Mouse (Mus musculus) T-cell, adult 2 months (primary cell): ENCODE measurements around the gene Ube2j1.
"Not testable (repeated sequence)": the region's sequence is repeated elsewhere in the genome, so short reads cannot be mapped to it uniquely, and the experiment has no call there.

Experiments
- DNase-seq: peaks from one replicate; pipeline ENCODE4 v3.0.0; 2022; ENCODE audit warnings: low spot score

Ube2j1 gene

DNA sequence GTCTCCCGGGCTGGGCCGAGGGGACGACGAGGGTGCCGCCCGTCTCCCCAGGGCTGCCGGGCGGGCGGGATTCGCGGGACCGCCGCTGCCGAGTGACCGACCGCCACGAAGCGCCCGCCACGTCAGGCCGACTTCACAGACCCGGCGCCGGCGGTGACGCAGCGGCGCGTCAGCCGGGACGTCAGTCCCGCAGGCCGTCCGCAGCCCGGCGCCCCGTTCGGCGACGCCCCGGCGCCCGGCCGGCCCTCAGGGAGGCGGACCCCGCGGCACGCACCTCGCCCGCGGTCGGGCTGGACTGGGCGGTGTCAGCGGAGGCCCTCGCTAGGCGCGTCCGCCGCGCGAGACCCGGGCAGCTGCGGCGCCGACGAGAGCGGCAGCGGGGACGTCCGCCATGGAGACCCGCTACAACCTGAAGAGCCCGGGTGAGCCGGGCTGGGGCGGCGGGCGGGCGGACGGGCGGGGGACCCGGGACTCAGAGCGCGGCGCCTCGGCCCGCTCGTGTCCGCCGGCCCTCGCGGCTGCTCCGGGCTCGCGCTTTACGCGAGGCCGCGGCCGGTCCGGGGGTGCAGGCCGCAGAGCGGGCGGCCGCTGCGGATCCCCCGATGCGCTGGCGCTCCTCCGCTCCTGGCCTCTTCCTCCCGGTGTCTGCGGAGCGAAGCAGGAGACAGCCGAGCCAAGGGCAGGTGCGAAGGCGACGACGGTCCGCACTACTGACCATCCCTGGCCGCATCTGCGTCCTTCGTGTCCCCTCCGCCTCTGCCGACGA lies at the start of gene Ube2j1:
TSS of gene Ube2j1 (plus strand) at position 222 of the 766 bp plus-strand sequence.
- DNase-seq: peak; percentile 77

DNA sequence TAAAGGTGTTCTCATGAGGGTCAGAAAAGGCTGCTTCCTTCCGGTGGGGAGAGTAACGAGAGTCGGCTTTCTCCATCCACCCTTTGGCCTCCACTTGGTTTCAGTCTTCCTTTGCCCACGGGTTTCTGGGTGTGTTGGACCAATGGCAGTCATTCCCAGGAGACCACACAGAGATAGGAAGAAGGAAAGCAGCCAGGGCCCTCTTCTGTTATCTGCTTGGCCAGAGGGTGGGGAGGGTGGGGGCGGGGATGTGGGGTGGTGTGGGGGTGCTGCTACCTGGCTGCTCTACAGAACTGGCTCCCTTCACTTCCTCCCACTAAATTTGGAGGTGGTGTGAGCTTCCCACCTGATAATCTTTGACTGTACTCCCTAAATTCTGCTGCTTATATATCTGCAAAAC lies 49.6 kb upstream of the Ube2j1 start:
- no peak for DNase-seq

DNA sequence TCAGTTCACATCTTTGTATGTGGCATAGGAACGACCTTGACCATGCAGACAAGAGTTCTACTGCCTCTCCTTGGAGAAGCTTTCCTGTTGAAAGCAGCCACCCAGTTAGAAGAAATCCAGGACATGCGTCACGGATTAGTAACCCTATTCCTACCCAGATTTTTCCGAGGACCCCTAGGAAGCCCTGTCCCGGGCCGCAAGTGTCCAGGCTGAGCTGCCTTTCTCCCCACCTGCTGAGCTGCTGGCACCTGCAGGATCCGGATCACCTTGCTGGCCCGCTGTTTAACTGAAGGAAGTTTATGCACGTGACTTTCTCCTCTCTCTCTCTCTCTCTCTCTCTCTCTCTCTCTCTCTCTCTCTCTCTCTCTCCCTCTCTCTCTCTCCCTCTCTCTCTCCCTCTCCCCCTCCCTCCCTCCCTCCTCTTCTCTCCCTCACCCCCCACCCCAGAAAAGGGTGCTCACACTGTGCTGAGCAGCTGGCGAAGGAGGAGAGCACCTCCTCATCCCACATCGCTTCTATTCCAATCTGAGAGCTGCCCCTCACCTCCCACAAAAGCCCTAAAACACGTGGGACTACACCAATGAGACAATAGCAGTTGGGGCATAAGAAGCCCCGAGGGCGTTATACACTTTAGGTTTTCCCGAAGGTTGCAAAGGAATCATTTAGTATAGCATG lies 49.0 kb upstream of the Ube2j1 start:
- DNase-seq: no peak

DNA sequence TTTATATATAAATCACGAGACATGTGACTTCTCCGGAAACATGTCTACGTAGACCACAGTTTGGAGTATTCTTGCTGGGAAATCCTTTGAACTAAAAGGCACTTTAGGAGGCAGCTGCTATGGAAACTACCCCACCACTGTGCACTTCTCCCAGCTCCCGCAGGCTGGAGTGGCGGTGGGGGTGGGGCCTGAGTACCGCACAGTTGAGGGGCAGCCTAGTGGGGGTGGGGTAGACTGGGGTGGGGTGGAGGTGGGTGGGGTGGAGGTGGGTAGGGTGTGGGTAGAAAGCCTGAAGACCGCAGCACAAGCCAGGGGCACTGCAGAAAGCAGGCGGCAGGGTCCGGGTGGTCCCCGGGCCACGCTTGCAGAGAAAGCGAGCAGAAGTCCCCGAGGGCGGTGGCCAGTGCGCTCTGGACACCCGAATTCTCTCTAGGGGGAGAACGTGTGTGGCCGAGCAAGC lies 48.5 kb upstream of the Ube2j1 start, which contains the start of gene Rragd:
TSS of gene Rragd (plus strand) at position 322 of the 460 bp plus-strand sequence.
- DNase-seq: peak; percentile 40

DNA sequence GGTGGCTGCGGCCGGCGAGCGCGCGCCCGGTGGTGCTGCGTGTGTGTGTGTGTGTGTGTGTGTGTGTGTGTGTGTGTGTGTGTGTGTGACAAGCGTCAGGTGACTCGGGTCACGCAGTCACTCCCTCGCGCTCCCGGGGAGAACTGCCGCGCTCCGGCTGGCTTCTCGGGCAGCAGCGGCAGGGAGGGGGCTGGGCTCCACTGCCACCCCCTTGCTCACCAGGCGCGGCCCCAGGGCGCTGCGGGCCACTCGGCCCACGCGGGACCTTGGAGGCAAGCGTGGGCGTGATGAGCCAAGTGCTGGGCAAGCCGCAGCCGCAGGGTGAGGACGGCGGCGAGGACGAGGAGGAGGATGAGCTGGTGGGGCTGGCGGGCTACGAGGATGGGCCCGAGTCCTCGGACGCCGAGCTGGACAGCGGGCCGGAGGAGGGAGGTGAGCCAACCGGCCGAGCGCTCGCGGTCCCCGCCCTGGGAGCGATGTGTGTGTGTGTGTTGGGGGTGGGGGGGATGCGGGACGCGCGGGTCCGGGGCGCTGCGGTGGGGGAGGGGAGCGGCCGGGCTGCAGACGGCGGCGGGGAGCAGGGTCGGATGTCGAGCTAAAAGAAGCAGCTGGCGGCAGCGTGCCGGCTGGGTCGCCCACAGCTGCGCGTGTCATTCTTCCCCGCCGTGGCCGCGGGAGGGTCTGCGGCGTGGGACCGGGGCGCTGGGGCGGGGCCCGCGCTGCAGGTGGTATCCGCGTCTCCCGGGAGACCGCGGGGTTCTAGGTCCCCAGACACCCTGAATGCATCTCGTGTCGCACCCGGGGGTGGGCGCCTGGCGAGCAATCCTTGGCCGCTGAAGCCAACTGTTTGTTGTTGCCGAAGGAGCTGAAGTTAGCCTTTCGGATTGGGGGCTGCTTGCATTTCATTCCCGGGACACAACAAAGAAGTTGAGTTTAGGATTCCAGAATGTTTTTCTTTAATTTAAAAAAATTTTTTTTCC lies 47.8 kb upstream of the Ube2j1 start:
- peak; percentile 66 for DNase-seq

DNA sequence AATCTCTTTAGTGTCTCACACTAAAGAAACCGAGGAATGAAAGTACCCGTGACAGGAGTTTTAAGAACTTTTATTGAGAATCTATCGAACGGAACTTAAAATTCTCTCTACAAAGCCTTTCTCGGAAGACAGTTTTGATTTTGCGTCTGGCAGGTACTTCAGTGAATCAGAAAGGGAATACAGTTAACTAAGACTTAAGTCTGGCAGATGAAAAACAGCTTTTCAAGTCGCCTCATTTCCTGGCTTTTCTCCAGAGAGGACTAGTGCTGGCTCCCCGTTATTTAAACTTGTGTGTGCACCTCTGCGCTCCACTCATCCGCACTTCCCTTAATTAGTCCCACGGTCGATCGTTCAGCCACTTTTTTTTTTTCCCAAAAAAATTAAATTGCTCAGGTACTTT lies 47.0 kb upstream of the Ube2j1 start:
- no peak for DNase-seq

DNA sequence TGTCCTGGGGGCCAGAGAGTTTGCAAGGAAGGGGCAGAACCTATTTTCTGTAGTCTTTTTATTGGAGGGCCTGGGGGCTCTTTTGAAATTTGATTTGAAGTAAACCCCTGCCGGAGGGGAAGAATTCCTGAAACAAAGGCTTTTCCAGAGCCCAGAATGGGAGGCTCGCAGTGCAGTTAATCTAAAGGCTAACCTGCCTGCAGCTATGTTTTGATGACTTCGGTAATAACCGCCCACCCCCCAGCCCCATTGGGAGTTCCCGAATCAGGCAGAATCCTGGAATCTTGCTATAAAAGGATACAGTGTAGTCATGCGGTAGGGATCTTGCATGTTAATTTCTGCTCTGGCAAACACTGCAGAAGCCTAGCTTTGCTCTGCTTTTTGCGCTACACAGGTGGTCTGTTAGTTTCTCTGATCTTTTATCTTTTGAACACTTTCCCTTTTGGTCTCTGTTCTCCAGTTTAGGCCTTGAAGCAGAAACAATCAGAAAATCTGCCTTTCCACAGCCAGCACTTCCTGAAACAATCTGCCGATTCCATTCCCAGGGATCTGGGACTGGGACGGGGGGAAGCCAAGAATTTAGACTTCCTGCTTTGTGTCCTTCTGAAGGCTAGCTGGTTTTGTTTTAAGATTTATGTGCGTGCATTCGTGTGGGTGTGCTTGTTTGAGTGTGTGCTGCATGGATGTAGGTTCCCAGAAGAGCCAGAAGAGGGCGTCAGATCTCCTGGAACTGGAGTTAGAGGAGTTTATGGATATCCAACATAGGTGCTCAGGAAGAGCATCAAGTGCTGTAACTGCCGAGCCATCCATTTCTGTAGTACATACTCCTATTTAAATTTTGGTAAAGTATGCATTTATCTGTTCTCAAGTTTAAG lies 46.2 kb upstream of the Ube2j1 start:
- no peak for DNase-seq

DNA sequence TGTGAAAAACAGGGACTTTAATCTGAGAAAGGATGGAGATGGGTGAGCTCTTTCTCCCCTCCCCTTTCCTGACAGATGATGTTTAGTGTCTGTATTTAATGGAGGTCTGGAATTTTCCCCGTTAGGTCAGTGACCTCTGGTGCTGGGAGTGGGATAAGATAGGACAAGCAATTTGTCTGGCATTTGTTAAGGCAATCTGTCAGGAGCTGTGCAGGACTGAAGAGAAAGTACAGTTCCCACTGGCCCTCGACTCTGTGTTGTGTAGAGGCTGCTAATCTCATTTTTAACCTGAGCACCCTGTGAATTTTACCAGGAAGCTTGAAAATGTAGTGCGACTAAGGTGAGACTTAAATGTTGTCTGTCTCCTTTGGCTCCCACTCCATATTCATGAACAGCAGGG lies 45.5 kb upstream of the Ube2j1 start:
- DNase-seq: no peak

DNA sequence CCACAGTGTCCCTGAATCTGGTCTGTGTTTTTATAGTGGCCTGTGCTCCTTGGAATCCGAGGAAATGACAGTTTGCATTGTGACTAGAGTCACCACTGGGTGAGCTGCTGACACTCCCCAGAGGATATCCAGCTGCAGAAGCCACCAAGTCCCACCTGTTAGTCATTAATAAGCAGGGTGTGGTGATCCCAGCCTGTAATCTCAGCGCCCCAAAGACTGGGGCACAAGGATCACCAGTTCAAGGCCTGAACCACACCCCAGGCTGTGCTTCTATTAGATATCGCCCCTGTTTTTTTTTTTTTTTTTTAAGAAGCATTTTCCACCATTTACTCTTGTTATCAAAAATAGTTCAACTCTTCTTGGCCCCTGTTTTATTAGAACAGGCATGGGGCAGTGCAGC lies 44.2 kb upstream of the Ube2j1 start:
- no peak for DNase-seq

DNA sequence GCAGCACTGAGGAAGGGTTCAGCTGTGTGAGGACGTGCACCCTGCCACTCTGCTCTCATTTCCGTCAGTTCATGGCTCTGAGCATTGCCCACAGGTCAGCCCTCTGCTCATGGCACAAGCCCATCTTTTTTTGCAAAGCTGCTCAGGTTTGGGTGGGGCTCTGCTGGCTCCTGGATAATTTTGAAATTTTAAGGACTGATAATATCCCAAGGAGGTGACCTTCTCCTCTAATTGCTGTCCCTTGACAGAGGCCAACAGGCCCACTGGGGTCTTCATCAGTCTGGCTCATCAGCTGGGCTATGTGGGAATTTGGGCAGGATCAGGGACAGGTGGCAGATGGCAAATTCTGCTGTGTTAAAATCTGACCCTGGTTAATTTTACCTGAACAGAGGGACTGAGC lies 41.9 kb upstream of the Ube2j1 start:
- no peak for DNase-seq

DNA sequence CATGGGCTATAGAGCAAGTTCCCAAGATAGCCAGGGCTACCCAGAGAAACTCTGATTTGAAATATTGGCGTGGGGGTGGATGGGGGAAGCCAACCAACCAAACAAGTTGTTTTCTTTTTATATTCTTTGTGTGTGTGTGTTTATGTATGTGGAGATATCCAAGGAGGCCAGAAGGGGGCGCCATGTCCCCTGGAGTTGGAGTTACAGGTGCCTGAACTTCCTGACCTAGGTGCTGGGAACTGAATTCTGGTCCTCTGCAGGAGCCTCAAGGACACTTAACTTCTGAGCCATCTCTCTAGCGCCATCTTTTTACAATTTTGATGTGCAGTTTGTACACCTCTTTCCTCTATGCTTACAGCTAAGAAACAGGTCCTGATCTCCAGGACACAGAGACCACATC lies 37.0 kb upstream of the Ube2j1 start:
- DNase-seq: no peak

DNA sequence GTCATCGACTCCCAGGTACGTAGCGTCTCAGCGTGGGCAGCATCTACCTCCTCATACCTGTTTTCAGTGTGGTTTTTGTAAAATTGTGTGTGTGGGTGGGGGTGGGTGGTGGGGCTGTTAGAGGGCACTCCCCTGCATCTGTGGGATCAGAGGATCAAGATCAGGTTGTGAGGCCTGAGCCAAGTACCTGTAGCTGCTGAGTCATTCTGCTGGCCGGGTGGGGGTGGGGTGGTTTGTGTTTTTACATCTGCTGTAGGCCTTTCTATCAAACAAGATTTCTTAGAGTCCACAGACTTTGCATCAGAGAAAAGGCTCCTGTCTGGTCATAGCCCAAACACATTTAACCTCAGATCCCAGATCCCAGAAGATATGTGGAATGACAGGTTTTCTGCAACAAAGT lies 35.1 kb upstream of the Ube2j1 start:
- DNase-seq: no peak

DNA sequence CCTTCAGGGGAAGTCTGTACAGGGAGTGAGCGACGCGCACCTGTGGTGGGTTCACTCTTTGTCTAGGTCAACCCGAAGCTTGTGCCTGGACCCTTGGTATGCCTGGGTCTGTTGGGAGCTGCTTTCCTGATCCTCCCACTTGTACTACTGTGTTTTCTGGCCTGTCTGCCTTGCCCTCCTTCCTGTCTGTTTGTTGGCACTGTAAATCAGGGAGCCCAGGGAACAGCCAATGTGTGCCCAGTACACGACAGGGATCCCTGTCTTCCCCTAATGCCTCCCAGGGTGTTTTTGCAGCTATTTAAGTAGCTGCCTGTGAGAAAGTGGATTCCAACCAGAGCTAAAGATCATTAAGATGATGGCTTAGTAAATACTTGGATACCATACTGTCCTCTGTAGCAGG lies 33.6 kb upstream of the Ube2j1 start:
- no peak for DNase-seq

DNA sequence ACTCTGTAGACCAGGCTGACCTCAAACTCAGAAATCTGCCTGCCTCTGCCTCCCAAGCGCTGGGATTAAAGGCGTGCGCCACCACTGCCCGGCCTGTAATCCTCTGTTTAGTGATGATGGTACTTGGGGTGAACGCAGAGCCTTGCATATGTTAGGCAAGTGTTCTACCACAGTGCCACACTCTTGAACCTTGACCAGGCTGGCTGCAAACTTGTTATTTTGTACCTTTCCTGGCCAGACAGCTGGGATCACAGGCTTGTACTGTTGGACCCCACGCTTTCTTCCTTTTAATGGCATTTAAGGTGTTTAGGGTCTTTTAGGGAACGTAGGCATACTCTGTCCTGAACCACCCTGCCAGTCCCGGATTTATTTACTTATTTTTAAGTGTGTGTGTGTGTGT lies 32.2 kb upstream of the Ube2j1 start:
- no peak for DNase-seq

DNA sequence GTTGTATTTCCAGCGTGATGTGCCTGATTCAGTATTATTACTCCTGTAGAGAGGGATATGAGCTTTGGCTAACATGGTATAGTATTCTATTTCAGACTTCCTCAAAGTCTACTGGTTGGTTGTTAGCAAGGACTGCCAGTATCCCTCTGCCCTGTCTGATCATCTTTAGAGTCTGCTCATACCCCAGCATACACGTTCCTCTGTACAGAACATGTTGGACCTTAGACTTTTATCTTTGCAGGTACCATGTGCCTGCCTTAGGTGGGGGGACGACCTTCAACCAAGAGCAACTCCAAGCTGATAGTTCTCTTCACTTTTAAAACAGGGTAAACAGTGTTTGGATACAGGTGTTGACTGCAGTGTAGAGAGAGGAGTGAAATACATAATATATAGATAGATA lies 29.1 kb upstream of the Ube2j1 start:
- no peak for DNase-seq

DNA sequence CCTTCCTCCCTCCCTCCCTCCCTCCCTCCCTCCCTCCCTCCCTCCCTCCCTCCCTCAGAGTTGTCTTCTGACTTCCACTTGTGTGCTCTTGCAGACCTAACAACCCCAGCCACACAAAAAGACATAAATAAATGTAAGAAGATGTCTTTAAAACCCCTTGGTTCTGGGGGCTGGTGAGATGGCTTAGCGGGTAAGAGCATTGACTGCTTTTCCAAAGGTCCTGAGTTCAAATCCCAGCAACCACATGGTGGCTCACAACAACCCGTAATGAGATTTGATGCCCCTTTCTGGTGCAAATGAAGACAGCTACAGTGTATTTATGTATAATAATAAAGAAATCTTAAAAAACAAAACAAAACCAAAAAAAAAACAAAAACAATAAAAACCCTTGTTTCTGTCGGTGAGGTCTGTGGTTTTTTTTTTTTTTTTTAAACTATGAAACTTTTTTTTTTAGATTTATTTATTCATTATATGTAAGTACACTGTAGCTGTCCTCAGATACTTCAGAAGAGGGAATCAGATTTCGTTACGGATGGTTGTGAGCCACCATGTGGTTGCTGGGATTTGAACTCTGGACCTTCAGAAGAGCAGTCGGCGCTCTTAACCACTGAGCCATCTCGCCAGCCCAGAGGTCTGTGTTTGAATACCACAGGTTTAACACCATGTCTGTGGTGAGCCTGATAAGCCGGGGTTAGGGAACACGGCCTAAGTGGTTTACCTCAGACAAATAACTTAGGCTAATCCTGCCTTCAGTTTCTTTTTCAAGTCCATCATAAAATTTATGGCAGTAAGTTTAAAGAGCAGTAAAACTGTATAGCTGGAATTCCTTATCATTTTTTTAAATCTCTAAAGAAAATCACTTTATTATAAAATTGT lies 25.4 kb upstream of the Ube2j1 start:
- DNase-seq: not testable (repeated sequence)

DNA sequence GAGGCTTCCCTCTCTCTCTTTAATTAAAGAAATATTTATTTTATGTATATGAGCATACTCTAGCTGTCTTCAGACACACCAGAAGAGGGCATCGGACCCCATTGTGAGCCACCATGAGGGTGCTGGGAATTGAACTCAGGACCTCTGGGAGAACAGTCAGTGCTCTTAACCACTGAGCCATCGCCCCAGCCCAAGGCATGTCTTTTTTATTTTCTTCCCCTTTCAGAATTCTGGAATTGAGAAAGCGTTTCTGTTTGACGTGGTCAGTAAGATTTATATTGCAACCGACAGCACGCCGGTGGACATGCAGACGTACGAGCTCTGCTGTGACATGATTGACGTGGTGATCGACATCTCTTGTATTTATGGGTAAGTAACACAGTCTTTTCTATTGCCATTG lies 24.4 kb upstream of the Ube2j1 start:
- no peak for DNase-seq

DNA sequence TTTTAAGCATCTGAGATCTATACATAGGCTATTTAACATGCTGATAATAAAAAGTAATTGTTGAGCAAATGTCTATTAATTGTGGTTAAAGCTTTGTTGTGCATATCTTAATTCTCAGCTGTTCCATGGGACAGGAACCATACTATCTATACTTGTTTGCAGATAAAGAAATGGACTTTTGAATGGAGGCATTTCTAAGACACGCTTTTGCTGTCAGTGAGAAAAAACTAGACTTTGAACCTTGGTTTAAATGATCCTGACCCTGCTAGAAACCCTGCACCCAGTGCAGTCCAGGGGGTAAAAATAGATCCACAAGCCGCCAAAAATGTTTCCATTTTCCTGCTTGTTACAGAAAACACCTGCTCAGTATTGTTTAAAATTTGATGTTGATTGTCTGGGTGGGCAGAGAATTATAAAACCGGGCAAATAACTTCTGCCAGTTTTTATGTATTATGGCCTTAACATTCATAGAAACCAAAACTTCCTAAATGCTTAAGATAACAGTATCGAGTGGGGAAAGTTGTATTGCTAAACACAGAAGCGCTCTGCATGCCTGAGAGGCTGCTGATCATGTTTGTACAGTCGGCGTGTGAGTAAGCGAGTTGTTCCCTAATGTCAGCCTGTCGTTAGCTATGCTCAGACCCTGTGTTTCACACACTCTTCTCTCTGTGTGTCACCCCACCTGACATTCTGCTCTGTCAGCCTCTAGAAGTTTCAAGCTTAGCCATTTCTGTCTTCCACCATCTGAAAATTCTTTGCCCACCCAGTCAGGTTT lies 23.6 kb upstream of the Ube2j1 start:
- DNase-seq: no peak

DNA sequence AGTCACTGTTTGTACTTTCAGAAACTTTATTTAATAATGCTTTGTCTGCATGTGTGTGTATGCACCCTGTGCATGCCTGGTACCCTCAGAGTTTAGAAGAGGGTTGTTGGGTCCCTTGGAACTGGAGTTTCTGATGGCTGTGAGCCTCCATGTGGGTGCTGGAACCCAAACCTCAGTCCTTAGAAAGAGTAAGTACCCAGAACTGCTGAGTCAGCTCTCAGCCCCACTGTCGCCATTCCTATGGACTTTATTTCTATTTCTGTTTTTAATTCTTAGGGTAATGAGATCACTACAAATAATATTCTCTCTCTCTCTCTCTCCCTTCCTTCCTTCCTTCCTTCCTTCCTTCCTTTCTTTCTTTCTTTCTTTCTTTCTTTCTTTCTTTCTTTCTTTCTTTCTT lies 21.1 kb upstream of the Ube2j1 start:
- no peak for DNase-seq

DNA sequence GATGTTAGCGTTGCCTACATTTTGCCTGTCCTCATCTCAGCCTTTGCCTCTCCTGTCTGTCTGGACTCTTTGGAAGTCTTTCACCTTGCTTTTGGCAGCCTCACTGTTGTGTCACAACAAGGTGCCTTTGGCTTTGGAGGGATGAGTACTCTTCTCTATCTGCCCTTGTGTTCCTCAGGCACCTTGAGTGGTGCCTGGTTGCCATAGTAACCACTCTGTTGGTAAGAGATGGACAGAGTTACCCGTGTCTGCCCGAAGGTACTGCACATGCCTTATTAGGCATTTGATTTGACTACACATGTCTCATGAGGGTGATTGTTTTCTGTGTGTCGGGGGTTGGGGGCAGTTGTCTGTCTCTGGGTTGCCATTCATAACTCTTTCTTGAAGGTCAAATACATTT lies 18.7 kb upstream of the Ube2j1 start:
- DNase-seq: no peak
